Mouse (Mus musculus) left cerebral cortex, postnatal 25 days (tissue): ENCODE results near the gene Nup210. TPM values are rescaled to one million over a fixed set of nuclear protein-coding genes. Genes with fewer than 3 reads are reported as not detected.

Source experiments
- DNase-seq, 2 experiments: peaks; one replicate each; pipeline ENCODE4 v3.0.0; 2022; ENCODE audit warnings: low spot score in 2 of 2, mixed read lengths in 1 of 2
- intact Hi-C: fragments of 180-260 bp; cut with DNase I; formaldehyde crosslinking; loops from one replicate; pipeline ENCODE4 v1.15.1; 2025
- total RNA-seq, 2 experiments: library from RNA; stranded (reverse); gene quantifications; 2 replicates each; pipeline ENCODE4 v1.2.3; 2021

The Nup210 gene
- total RNA-seq = 10 to 100 TPM; 26.5 to 28.9 TPM

GRCm38 (mm10) chr6:91116244-91117145, at the start of gene Nup210:
TSS of gene Nup210 (minus strand) at chr6:91116829.
- DNase-seq = peak; percentile 93 to 97
- intact Hi-C loops = loop anchor here (1.0 to 10.0 kb wide), 3 partner anchors 40 to 512 kb away; partner anchors contain the start of gene Slc41a3

GRCm38 (mm10) chr6:91165210-91165609, 48.6 kb upstream of the Nup210 start:
- intact Hi-C loops = loop anchor here (1.0 kb wide), 1 partner anchor 116 kb away; no protein-coding TSS in a partner anchor
- DNase-seq = peak; percentile 80 to 81

- peak in 1 of 2 experiments; percentile 38 for DNase-seq
- intact Hi-C loops = no loop called here
Measured at GRCm38 (mm10) chr6:91164584-91164983, 48.0 kb upstream of the Nup210 start.

GRCm38 (mm10) chr6:91163195-91163911, 46.7 kb upstream of the Nup210 start:
- intact Hi-C loops = no loop called here
- no peak for DNase-seq

- intact Hi-C loops = no loop called here
- DNase-seq = no peak
Measured at GRCm38 (mm10) chr6:91162314-91162713, 45.7 kb upstream of the Nup210 start.

- no peak for DNase-seq
- intact Hi-C loops = no loop called here
Measured at GRCm38 (mm10) chr6:91161506-91162235, 45.0 kb upstream of the Nup210 start.

GRCm38 (mm10) chr6:91160976-91161375, 44.3 kb upstream of the Nup210 start:
- DNase-seq = no peak
- intact Hi-C loops = no loop called here

GRCm38 (mm10) chr6:91160399-91160798, 43.8 kb upstream of the Nup210 start:
- peak in 1 of 2 experiments; percentile 60 for DNase-seq
- intact Hi-C loops = no loop called here

GRCm38 (mm10) chr6:91159047-91159446, 42.4 kb upstream of the Nup210 start:
- intact Hi-C loops = no loop called here
- DNase-seq = no peak

GRCm38 (mm10) chr6:91157237-91157570, 40.6 kb upstream of the Nup210 start:
- no peak for DNase-seq
- intact Hi-C loops = no loop called here

- peak; percentile 92 to 97 for DNase-seq
- intact Hi-C loops = no loop called here
Measured at GRCm38 (mm10) chr6:91156554-91157236, 40.1 kb upstream of the Nup210 start, which contains the start of gene Hdac11. TSS of gene Hdac11 (plus strand) at chr6:91156665.

GRCm38 (mm10) chr6:91156062-91156461, 39.4 kb upstream of the Nup210 start:
- DNase-seq = no peak
- intact Hi-C loops = no loop called here

GRCm38 (mm10) chr6:91155286-91155685, 38.7 kb upstream of the Nup210 start:
- DNase-seq = no peak
- intact Hi-C loops = no loop called here

- DNase-seq = no peak
- intact Hi-C loops = no loop called here
Measured at GRCm38 (mm10) chr6:91154685-91155084, 38.1 kb upstream of the Nup210 start.

GRCm38 (mm10) chr6:91153549-91154064, 37.0 kb upstream of the Nup210 start:
- intact Hi-C loops = no loop called here
- DNase-seq = peak; percentile 83 to 87

- intact Hi-C loops = no loop called here
- peak in 1 of 2 experiments; percentile 50 for DNase-seq
Measured at GRCm38 (mm10) chr6:91152892-91153548, 36.4 kb upstream of the Nup210 start.

GRCm38 (mm10) chr6:91147152-91147770, 30.6 kb upstream of the Nup210 start:
- DNase-seq = no peak
- intact Hi-C loops = no loop called here

GRCm38 (mm10) chr6:91146443-91147151, 30.0 kb upstream of the Nup210 start:
- intact Hi-C loops = no loop called here
- DNase-seq = no peak
